Mouse (Mus musculus) lung, adult 2 months (tissue): ENCODE data around the gene Slc4a8.

Experiments
- CTCF ChIP-seq: fragments of 200-500 bp; IDR thresholded peaks from 2 replicates; pipeline ENCODE4 v1.5.1; 2011; ENCODE audit warnings: mild to moderate bottlenecking, low read length, control low read depth; ENCODE audit not compliant: insufficient read depth
- POLR2A ChIP-seq: fragments of 200-500 bp; IDR thresholded peaks from 2 replicates; pipeline ENCODE4 v1.6.1; 2011; ENCODE audit warnings: low read depth, mild to moderate bottlenecking, control low read depth, low read length, borderline replicate concordance; ENCODE audit errors: extremely low read depth

DNA sequence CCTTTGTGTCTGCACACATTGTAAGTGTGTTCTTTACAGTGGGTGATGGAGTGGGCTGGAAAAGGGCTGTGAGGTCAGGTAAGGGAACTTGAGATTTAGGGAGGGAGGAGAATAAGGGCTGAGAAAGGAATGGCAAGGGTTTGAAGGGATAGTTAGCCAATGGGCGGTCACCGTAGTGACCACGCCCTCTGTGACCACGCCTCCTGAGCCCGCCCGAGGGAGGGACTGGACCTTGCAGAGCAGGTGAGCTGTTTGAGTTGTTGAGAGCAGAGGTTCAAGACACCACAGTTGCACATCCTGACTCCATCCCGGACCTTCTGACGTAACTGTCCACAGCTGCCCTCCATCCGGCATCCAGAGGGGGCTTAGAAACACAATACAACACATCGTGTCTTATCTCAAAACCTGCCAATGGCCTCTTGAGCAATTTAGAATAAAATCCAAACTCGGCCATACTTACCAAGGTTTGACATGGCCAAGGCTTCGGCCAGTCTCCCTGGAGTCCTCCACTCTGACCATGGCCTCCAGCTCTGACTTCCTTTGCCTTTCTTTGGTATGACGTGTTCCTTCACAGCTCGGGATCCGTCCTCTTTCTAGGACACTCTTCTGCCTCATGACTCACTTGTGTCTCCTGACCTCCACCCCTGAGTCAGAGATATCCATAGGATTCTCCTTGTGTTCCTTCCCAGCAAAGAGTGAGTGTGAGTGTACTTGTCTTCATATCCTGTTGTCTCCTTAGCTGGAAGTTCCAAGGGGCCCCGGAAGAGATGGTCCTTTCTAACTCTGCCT is 2.8 kb downstream of the Slc4a8 start:
- TF ChIP-seq CTCF, result no peak
- no peak for TF ChIP-seq POLR2A
